Mouse (Mus musculus): ENCODE measurements around the gene Gal3st1. TPM values are rescaled to one million over a fixed set of nuclear protein-coding genes. Genes with fewer than 3 reads are reported as not detected.
A peak's percentile ranks its signal among the peaks of the same experiment; 100 is the strongest.
"Not testable (repeated sequence)": the region's sequence is repeated elsewhere in the genome, so short reads cannot be mapped to it uniquely, and the experiment has no call there.

Gal3st1 gene
- 1.6 and 2.1 TPM in 2 replicates for polyA plus RNA-seq (2015; fragmentation: Nextera tagmentation; extraction: Ambion mirVana)

- no peak within 1 kb of the TSS for H3K27ac ChIP-seq (replicated peaks)
- H3K9ac ChIP-seq, result no peak within 1 kb of the TSS
These were observed at the start of gene Gal3st1 for GRCm38 (mm10) chr11:3983291-3983862. Gene Gal3st1 (plus strand): TSS chr11:3983636.

GRCm38 (mm10) chr11:3933756-3934285, 49.6 kb upstream of the Gal3st1 start:
- Histone ChIP-seq H3K36me3 (replicated peaks) (no peaks in the 10 kb centered on the region), H3K9me3 (replicated peaks) (no peaks in the 10 kb centered on the region), H3K27me3 (peaks cover 3% of the 10 kb centered on the region; the same call in 1 of the 2 replicates), H3K4me1 (replicated peaks) (peaks cover 21% of the 10 kb centered on the region; the same call in 1 of the 2 replicates), H3K4me3 (replicated peaks) (no peak overlapping the region), H3K4me2 (no peak overlapping the region), H3K27ac (replicated peaks) (no peak overlapping the region), H3K9ac (no peak overlapping the region)
- ATAC-seq (ENCODE audit: insufficient read depth), result no peak
- WGBS (ENCODE audit: insufficient replicate concordance), result 74% methylated on average over 9 of the region's 9 CpGs

More at GRCm38 (mm10) chr11:3983291-3983862, at the start of gene Gal3st1:
- H3K4me2 ChIP-seq, result peak within 1 kb of the TSS; percentile 45
- peak; percentile 58 for ATAC-seq (ENCODE audit: insufficient read depth)
- whole genome bisulfite sequencing (ENCODE audit: insufficient replicate concordance), result 2% methylated on average over 37 of the region's 37 CpGs
- H3K36me3 ChIP-seq (replicated peaks), result peaks cover 25% of the 10 kb centered on the region
- peaks cover 37% of the 10 kb centered on the region for H3K27me3 ChIP-seq
- peak within 1 kb of the TSS; percentile 43 for H3K4me3 ChIP-seq (replicated peaks)
- H3K4me1 ChIP-seq (replicated peaks), result 0 out of 2 replicates have a peak, but pooled peaks cover 5% of the 10 kb centered on the region
- no peaks in the 10 kb centered on the region for H3K9me3 ChIP-seq (replicated peaks)

GRCm38 (mm10) chr11:3935135-3935534, 48.3 kb upstream of the Gal3st1 start:
- H3K4me1 ChIP-seq (replicated peaks), result peaks cover 16% of the 10 kb centered on the region; the same call in 1 of the 2 replicates
- H3K27ac ChIP-seq (replicated peaks), result no peak overlapping the region
- H3K36me3 ChIP-seq (replicated peaks), result no peaks in the 10 kb centered on the region
- H3K9me3 ChIP-seq (replicated peaks), result no peaks in the 10 kb centered on the region
- WGBS (ENCODE audit: insufficient replicate concordance), result 52% methylated on average over 4 of the region's 4 CpGs
- no peak overlapping the region for H3K9ac ChIP-seq
- no peak overlapping the region for H3K4me2 ChIP-seq
- no peak overlapping the region for H3K4me3 ChIP-seq (replicated peaks)
- no peak for ATAC-seq (ENCODE audit: insufficient read depth)
- peaks cover 3% of the 10 kb centered on the region; the same call in 1 of the 2 replicates for H3K27me3 ChIP-seq

GRCm38 (mm10) chr11:3936318-3936717, 47.1 kb upstream of the Gal3st1 start:
- 65% methylated on average over 3 of the region's 3 CpGs for WGBS (ENCODE audit: insufficient replicate concordance)
- peaks cover 3% of the 10 kb centered on the region; the same call in 1 of the 2 replicates for H3K27me3 ChIP-seq
- H3K27ac ChIP-seq (replicated peaks), result no peak overlapping the region
- H3K9ac ChIP-seq, result no peak overlapping the region
- H3K4me2 ChIP-seq, result no peak overlapping the region
- H3K4me3 ChIP-seq (replicated peaks), result no peak overlapping the region
- no peaks in the 10 kb centered on the region for H3K36me3 ChIP-seq (replicated peaks)
- H3K9me3 ChIP-seq (replicated peaks), result no peaks in the 10 kb centered on the region
- 0 out of 2 replicates have a peak, but pooled peaks cover 12% of the 10 kb centered on the region for H3K4me1 ChIP-seq (replicated peaks)
- ATAC-seq (ENCODE audit: insufficient read depth), result no peak

- H3K9me3 ChIP-seq (replicated peaks), result no peaks in the 10 kb centered on the region
These were observed 46.0 kb upstream of the Gal3st1 start for GRCm38 (mm10) chr11:3937321-3937874.

GRCm38 (mm10) chr11:3941371-3941770, 42.1 kb upstream of the Gal3st1 start:
- 73% methylated on average over 7 of the region's 7 CpGs for WGBS (ENCODE audit: insufficient replicate concordance)
- Histone ChIP-seq H3K9me3 (replicated peaks) (no peaks in the 10 kb centered on the region), H3K9ac (no peak overlapping the region), H3K4me1 (replicated peaks) (no peaks in the 10 kb centered on the region), H3K4me3 (replicated peaks) (no peak overlapping the region), H3K36me3 (replicated peaks) (no peaks in the 10 kb centered on the region), H3K4me2 (no peak overlapping the region), H3K27me3 (peaks cover 21% of the 10 kb centered on the region), H3K27ac (replicated peaks) (no peak overlapping the region)
- ATAC-seq (ENCODE audit: insufficient read depth), result no peak

More at GRCm38 (mm10) chr11:3937321-3937874, 46.0 kb upstream of the Gal3st1 start:
- Histone ChIP-seq H3K36me3 (replicated peaks) (no peaks in the 10 kb centered on the region), H3K9ac (no peak overlapping the region), H3K27ac (replicated peaks) (no peak overlapping the region), H3K4me1 (replicated peaks) (0 out of 2 replicates have a peak, but pooled peaks cover 2% of the 10 kb centered on the region), H3K27me3 (peaks cover 3% of the 10 kb centered on the region; the same call in 1 of the 2 replicates), H3K4me3 (replicated peaks) (no peak overlapping the region), H3K4me2 (no peak overlapping the region)
- no peak for ATAC-seq (ENCODE audit: insufficient read depth)
- 71% methylated on average over 13 of the region's 13 CpGs for WGBS (ENCODE audit: insufficient replicate concordance)

GRCm38 (mm10) chr11:3946386-3946785, 37.0 kb upstream of the Gal3st1 start:
- 21% methylated on average over 1 of the region's 1 CpGs for WGBS (ENCODE audit: insufficient replicate concordance)
- H3K4me1 ChIP-seq (replicated peaks), result no peaks in the 10 kb centered on the region
- H3K27me3 ChIP-seq, result peaks cover 20% of the 10 kb centered on the region
- H3K9me3 ChIP-seq (replicated peaks), result no peaks in the 10 kb centered on the region
- H3K4me2 ChIP-seq, result no peak overlapping the region
- H3K27ac ChIP-seq (replicated peaks), result no peak overlapping the region
- no peaks in the 10 kb centered on the region for H3K36me3 ChIP-seq (replicated peaks)
- ATAC-seq (ENCODE audit: insufficient read depth), result no peak
- no peak overlapping the region for H3K9ac ChIP-seq
- H3K4me3 ChIP-seq (replicated peaks), result no peak overlapping the region

GRCm38 (mm10) chr11:3954876-3955275, 28.6 kb upstream of the Gal3st1 start:
- not testable (repeated sequence) for H3K4me3 ChIP-seq (replicated peaks); ATAC-seq (ENCODE audit: insufficient read depth); H3K36me3 ChIP-seq (replicated peaks); H3K4me2 ChIP-seq; H3K9ac ChIP-seq; H3K9me3 ChIP-seq (replicated peaks); H3K27ac ChIP-seq (replicated peaks); H3K27me3 ChIP-seq; H3K4me1 ChIP-seq (replicated peaks)
- 63% methylated on average over 5 of the region's 5 CpGs for WGBS (ENCODE audit: insufficient replicate concordance)

GRCm38 (mm10) chr11:3955371-3955770, 28.1 kb upstream of the Gal3st1 start:
- not testable (repeated sequence) for H3K9me3 ChIP-seq (replicated peaks); H3K27ac ChIP-seq (replicated peaks); H3K36me3 ChIP-seq (replicated peaks); ATAC-seq (ENCODE audit: insufficient read depth); H3K27me3 ChIP-seq; H3K9ac ChIP-seq; H3K4me2 ChIP-seq; H3K4me1 ChIP-seq (replicated peaks); H3K4me3 ChIP-seq (replicated peaks)
- WGBS (ENCODE audit: insufficient replicate concordance), result 63% methylated on average over 4 of the region's 4 CpGs

GRCm38 (mm10) chr11:3960901-3961300, 22.5 kb upstream of the Gal3st1 start:
- Histone ChIP-seq H3K4me2 (no peak overlapping the region), H3K4me3 (replicated peaks) (no peak overlapping the region), H3K27ac (replicated peaks) (no peak overlapping the region), H3K9me3 (replicated peaks) (no peaks in the 10 kb centered on the region), H3K36me3 (replicated peaks) (no peaks in the 10 kb centered on the region), H3K4me1 (replicated peaks) (peaks cover 24% of the 10 kb centered on the region), H3K9ac (no peak overlapping the region), H3K27me3 (no peaks in the 10 kb centered on the region)
- no peak for ATAC-seq (ENCODE audit: insufficient read depth)
- WGBS (ENCODE audit: insufficient replicate concordance), result 23% methylated on average over 2 of the region's 2 CpGs

GRCm38 (mm10) chr11:3961761-3962160, 21.7 kb upstream of the Gal3st1 start:
- no peak overlapping the region for H3K27ac ChIP-seq (replicated peaks)
- no peak overlapping the region for H3K4me2 ChIP-seq
- WGBS (ENCODE audit: insufficient replicate concordance), result 53% methylated on average over 3 of the region's 3 CpGs
- H3K36me3 ChIP-seq (replicated peaks), result peaks cover 1% of the 10 kb centered on the region; the same call in 1 of the 2 replicates
- H3K9me3 ChIP-seq (replicated peaks), result no peaks in the 10 kb centered on the region
- no peak overlapping the region for H3K9ac ChIP-seq
- no peak for ATAC-seq (ENCODE audit: insufficient read depth)
- H3K27me3 ChIP-seq, result no peaks in the 10 kb centered on the region
- peaks cover 27% of the 10 kb centered on the region for H3K4me1 ChIP-seq (replicated peaks)
- H3K4me3 ChIP-seq (replicated peaks), result no peak overlapping the region

All from liver, embryonic 15.5 days (tissue).